Mouse (Mus musculus) lung, postnatal 0 days (tissue): Measurements from ENCODE around the gene Ccr1.

Experiments
- CTCF ChIP-seq: IDR thresholded peaks from 2 replicates; pipeline ENCODE4 v1.5.1; 2016; ENCODE audit warnings: antibody characterized with exemption, mild to moderate bottlenecking
- EP300 ChIP-seq: IDR thresholded peaks from 2 replicates; pipeline ENCODE4 v1.6.1; 2016; ENCODE audit warnings: antibody characterized with exemption, mild to moderate bottlenecking, control low read depth

DNA sequence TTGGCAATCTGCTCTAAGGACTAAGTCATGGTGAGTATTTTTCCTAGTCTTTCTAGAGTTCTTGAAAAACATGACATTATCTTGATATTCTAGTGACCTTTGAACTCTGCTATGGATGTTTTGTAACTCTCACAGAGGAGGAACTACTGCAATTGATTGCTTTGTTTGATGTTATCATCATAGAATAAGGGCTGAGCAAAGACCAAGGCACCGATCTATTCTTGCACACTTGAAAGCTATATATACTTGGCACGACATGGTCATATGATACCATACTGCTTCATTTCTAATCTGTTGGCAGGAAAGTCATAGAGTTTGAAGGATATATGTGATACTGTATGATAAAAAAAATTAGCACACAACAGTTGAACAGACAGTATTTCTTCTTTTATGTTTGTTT lies 31.3 kb upstream of the Ccr1 start:
- TF ChIP-seq CTCF (no peak), EP300 (no peak)
